ENCODE assay signal across 13 mouse cellular contexts in the genomic region with DNA sequence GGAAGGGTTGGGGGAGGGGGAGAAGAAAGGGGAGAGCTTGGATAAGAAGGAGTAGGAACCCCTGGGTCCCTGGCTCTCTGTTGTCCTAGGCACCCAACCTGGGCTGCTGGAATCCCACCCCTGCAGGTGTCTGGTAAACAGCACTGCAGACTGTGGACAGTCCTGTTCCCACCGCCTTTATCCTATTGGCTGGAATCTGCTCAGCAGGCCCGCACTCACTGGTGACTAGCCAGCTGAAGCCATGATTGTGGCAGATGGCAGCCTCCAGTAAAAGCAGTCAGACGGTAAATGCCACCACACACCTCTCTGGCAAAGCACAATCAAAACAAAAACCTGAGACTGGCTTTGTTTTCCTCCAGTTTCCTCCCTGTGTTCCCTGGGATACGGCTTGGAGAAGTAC. TPM values are rescaled to one million over a fixed set of nuclear protein-coding genes. Genes with fewer than 3 reads are reported as not detected.
A peak's percentile ranks its signal among the peaks of the same experiment; 100 is the strongest.
DNase-seq lines count a peak whose midpoint lies in the region; ATAC-seq lines count a peak whose summit lies in the region.
"Had no signal": no experiment of that assay in that cellular context is flagged by ENCODE, and none has a peak within 500 bp of the region (broad histone marks: within the 10 kb centered on the region; RNA-seq: fewer than 3 reads in every experiment).

No protein-coding gene starts in this region.

- peak; percentile 21; the same call in 1 of the 2 replicates for ATAC-seq in hindbrain, embryonic 13.5 days (ENCODE audit: low FRiP score)
- ATAC-seq in hindbrain, embryonic 12.5 days (ENCODE audit: low FRiP score), result no peak
- no peak for ATAC-seq in midbrain, embryonic 14.5 days (ENCODE audit: low FRiP score, low TSS enrichment)
- ATAC-seq in midbrain, embryonic 16.5 days, result no peak
- ATAC-seq: activated CD4-positive, CD25-positive, alpha-beta regulatory T cell, adult 4 months; intestine, postnatal 0 days had no signal

- no peaks in the 10 kb centered on the region for H3K36me3 ChIP-seq in hindbrain, embryonic 13.5 days
- no peaks in the 10 kb centered on the region for H3K36me3 ChIP-seq in hindbrain, embryonic 12.5 days
- no peaks in the 10 kb centered on the region for H3K36me3 ChIP-seq in midbrain, embryonic 14.5 days (ENCODE audit: control insufficient read depth, insufficient read depth, low read length)
- no peaks in the 10 kb centered on the region for H3K36me3 ChIP-seq in midbrain, embryonic 16.5 days (ENCODE audit: control insufficient read depth, insufficient read depth, low read length)
- H3K36me3 ChIP-seq in limb, embryonic 10.5 days, result no peaks in the 10 kb centered on the region

- no peak overlapping the region for H3K4me2 ChIP-seq in hindbrain, embryonic 13.5 days
- no peak overlapping the region for H3K4me2 ChIP-seq in hindbrain, embryonic 12.5 days (replicated peaks)
- no peak overlapping the region for H3K4me2 ChIP-seq in midbrain, embryonic 14.5 days (ENCODE audit: low read length)
- no peak overlapping the region for H3K4me2 ChIP-seq in midbrain, embryonic 16.5 days (ENCODE audit: low read length)

- H3K27me3 ChIP-seq in hindbrain, embryonic 13.5 days, result peaks cover 17% of the 10 kb centered on the region
- H3K27me3 ChIP-seq in hindbrain, embryonic 12.5 days, result 0 out of 2 replicates have a peak, but pooled peaks cover 8% of the 10 kb centered on the region
- H3K27me3 ChIP-seq in midbrain, embryonic 14.5 days (ENCODE audit: control insufficient read depth, insufficient read depth, low read length), result no peaks in the 10 kb centered on the region
- H3K27me3 ChIP-seq in midbrain, embryonic 16.5 days (ENCODE audit: control insufficient read depth, insufficient read depth, low read depth, low read length), result no peaks in the 10 kb centered on the region
- peaks cover 21% of the 10 kb centered on the region for H3K27me3 ChIP-seq in limb, embryonic 10.5 days (ENCODE audit: low read depth, poor library complexity, severe bottlenecking)

- H3K9ac ChIP-seq in hindbrain, embryonic 13.5 days, result no peak overlapping the region
- H3K9ac ChIP-seq in hindbrain, embryonic 12.5 days, result no peak overlapping the region
- H3K9ac ChIP-seq in midbrain, embryonic 14.5 days (replicated peaks; ENCODE audit: low read length), result no peak overlapping the region
- no peak overlapping the region for H3K9ac ChIP-seq in midbrain, embryonic 16.5 days (ENCODE audit: low read depth, low read length)
- H3K9ac ChIP-seq: liver, embryonic 14.5 days had no signal

- H3K9me3 ChIP-seq in hindbrain, embryonic 13.5 days, result no peaks in the 10 kb centered on the region
- no peaks in the 10 kb centered on the region for H3K9me3 ChIP-seq in hindbrain, embryonic 12.5 days (replicated peaks)
- no peaks in the 10 kb centered on the region for H3K9me3 ChIP-seq in midbrain, embryonic 14.5 days (ENCODE audit: control insufficient read depth, low read length)
- no peaks in the 10 kb centered on the region for H3K9me3 ChIP-seq in midbrain, embryonic 16.5 days (replicated peaks; ENCODE audit: control insufficient read depth, low read length, poor library complexity, severe bottlenecking)
- H3K9me3 ChIP-seq in limb, embryonic 10.5 days (replicated peaks), result no peaks in the 10 kb centered on the region

- DNase-seq in midbrain, embryonic 14.5 days, result peak; percentile 13
- DNase-seq in cerebellum, adult 8-10 months, result peak; percentile 88
- no peak for DNase-seq in limb, embryonic 10.5 days (ENCODE audit: low spot score)
- DNase-seq in spleen, postnatal 36 days (ENCODE audit: low spot score in 2 of 2), result no peak
- no peak for DNase-seq in lung, adult 18-20 months
- DNase-seq: heart, postnatal 14 days; right cerebral cortex, postnatal 14 days had no signal

- H3K27ac ChIP-seq in hindbrain, embryonic 13.5 days, result peak overlapping the region; percentile 36; the same call in 1 of the 2 replicates
- H3K27ac ChIP-seq in hindbrain, embryonic 12.5 days, result no peak overlapping the region
- H3K27ac ChIP-seq in midbrain, embryonic 14.5 days (replicated peaks; ENCODE audit: low read depth, low read length), result no peak overlapping the region
- H3K27ac ChIP-seq in midbrain, embryonic 16.5 days (ENCODE audit: low read length), result no peak overlapping the region
- peak overlapping the region; percentile 67; the same call in 1 of the 2 replicates for H3K27ac ChIP-seq in limb, embryonic 10.5 days
- H3K27ac ChIP-seq: liver, embryonic 14.5 days had no signal

- 33% methylated on average over 4 of the region's 4 CpGs for WGBS in hindbrain, embryonic 13.5 days
- 29% methylated on average over 4 of the region's 4 CpGs for WGBS in hindbrain, embryonic 12.5 days
- 43% methylated on average over 4 of the region's 4 CpGs for WGBS in midbrain, embryonic 14.5 days
- 41% methylated on average over 4 of the region's 4 CpGs for WGBS in midbrain, embryonic 16.5 days
- 55% methylated on average over 4 of the region's 4 CpGs for WGBS in limb, embryonic 10.5 days

- H3K4me1 ChIP-seq in hindbrain, embryonic 13.5 days (replicated peaks), result peaks cover 30% of the 10 kb centered on the region
- peaks cover 16% of the 10 kb centered on the region for H3K4me1 ChIP-seq in hindbrain, embryonic 12.5 days
- peaks cover 8% of the 10 kb centered on the region for H3K4me1 ChIP-seq in midbrain, embryonic 14.5 days (ENCODE audit: control insufficient read depth, insufficient read depth, low read length)
- peaks cover 10% of the 10 kb centered on the region for H3K4me1 ChIP-seq in midbrain, embryonic 16.5 days (ENCODE audit: control insufficient read depth, insufficient read depth, low read length)
- peaks cover 44% of the 10 kb centered on the region for H3K4me1 ChIP-seq in limb, embryonic 10.5 days

- H3K4me3 ChIP-seq in hindbrain, embryonic 13.5 days, result no peak overlapping the region
- no peak overlapping the region for H3K4me3 ChIP-seq in hindbrain, embryonic 12.5 days
- no peak overlapping the region for H3K4me3 ChIP-seq in midbrain, embryonic 14.5 days (replicated peaks; ENCODE audit: low read depth, low read length)
- no peak overlapping the region for H3K4me3 ChIP-seq in midbrain, embryonic 16.5 days (ENCODE audit: low read depth, low read length)
- H3K4me3 ChIP-seq in limb, embryonic 10.5 days, result no peak overlapping the region

RNA-seq across cellular contexts. Expression of gene Prkag2, which starts 45.2 kb away (rescaled TPM):
- polyA plus RNA-seq in hindbrain, embryonic 13.5 days (2015; fragmentation: Nextera tagmentation; extraction: Ambion mirVana), result 80.1 and 82.3 TPM in 2 replicates
- polyA plus RNA-seq in hindbrain, embryonic 12.5 days (2016; fragmentation: Nextera tagmentation; extraction: Ambion mirVana), result 56.7 and 62.9 TPM in 2 replicates
- polyA plus RNA-seq in midbrain, embryonic 14.5 days (2014; fragmentation: Nextera tagmentation; extraction: Ambion mirVana), result 97.6 and 103 TPM in 2 replicates
- polyA plus RNA-seq in midbrain, embryonic 16.5 days (2015; fragmentation: Nextera tagmentation; extraction: Ambion mirVana), result 112 and 118 TPM in 2 replicates
- polyA plus RNA-seq in limb, embryonic 10.5 days (2016; fragmentation: Nextera tagmentation; extraction: Ambion mirVana), result 33.3 and 35.1 TPM in 2 replicates

Comparison
In these comparisons a context has a peak if more than half of its experiments do, and no peak if none do; other contexts are left out.
1. H3K27ac ChIP-seq: peak in hindbrain, embryonic 13.5 days (single experiment) and limb, embryonic 10.5 days (single experiment); none in hindbrain, embryonic 12.5 days (single experiment), midbrain, embryonic 14.5 days (single experiment) and midbrain, embryonic 16.5 days (single experiment).
2. DNase-seq: peak in midbrain, embryonic 14.5 days (single experiment) and cerebellum, adult 8-10 months (single experiment); none in limb, embryonic 10.5 days (single experiment), spleen, postnatal 36 days (0 of 2) and lung, adult 18-20 months (0 of 2).